Mouse (Mus musculus): ENCODE measurements at regions not wholly inside any gene's neighbourhood (a gene's known extent, or its start where the extent isn't known, plus 50 kb on each side); places are given as distances from the start of the nearest gene placed in this dataset.
"Not testable (repeated sequence)": the region's sequence is repeated elsewhere in the genome, so short reads cannot be mapped to it uniquely, and the experiment has no call there.

GRCm38 (mm10) chr14:110934816-110935215 lies 179.9 kb upstream of the Slitrk6 start:
- no peaks in the 10 kb centered on the region for H3K4me1 ChIP-seq (ENCODE audit: control insufficient read depth, insufficient read depth, low read length)
- no peak overlapping the region for H3K4me2 ChIP-seq (ENCODE audit: low read length)
- H3K4me3 ChIP-seq (replicated peaks; ENCODE audit: low read depth, low read length): no peak overlapping the region
- H3K27me3 ChIP-seq (ENCODE audit: control insufficient read depth, insufficient read depth, low read length): no peaks in the 10 kb centered on the region
- H3K36me3 ChIP-seq (ENCODE audit: control insufficient read depth, insufficient read depth, low read length): no peaks in the 10 kb centered on the region
- WGBS: 90% methylated on average over 3 of the region's 3 CpGs
- H3K27ac ChIP-seq (replicated peaks; ENCODE audit: low read depth, low read length): no peak overlapping the region
- DNase-seq (no peak), ATAC-seq (ENCODE audit: low FRiP score, low TSS enrichment) (no peak; the same call in 1 of the 2 replicates)
- no peak overlapping the region for H3K9ac ChIP-seq (replicated peaks; ENCODE audit: low read length)
- no peaks in the 10 kb centered on the region for H3K9me3 ChIP-seq (ENCODE audit: control insufficient read depth, low read length)

GRCm38 (mm10) chr14:110921989-110922388 lies 167.0 kb upstream of the Slitrk6 start:
- DNase-seq: no peak
- no peak overlapping the region for H3K4me3 ChIP-seq (replicated peaks; ENCODE audit: low read depth, low read length)

GRCm38 (mm10) chr14:110913341-110913740 lies 158.4 kb upstream of the Slitrk6 start:
- H3K9me3 ChIP-seq (ENCODE audit: control insufficient read depth, low read length): no peaks in the 10 kb centered on the region
- H3K27ac ChIP-seq (replicated peaks; ENCODE audit: low read depth, low read length): no peak overlapping the region
- no peak overlapping the region for H3K4me3 ChIP-seq (replicated peaks; ENCODE audit: low read depth, low read length)
- H3K27me3 ChIP-seq (ENCODE audit: control insufficient read depth, insufficient read depth, low read length): no peaks in the 10 kb centered on the region
- H3K4me1 ChIP-seq (ENCODE audit: control insufficient read depth, insufficient read depth, low read length): no peaks in the 10 kb centered on the region
- DNase-seq (no peak), ATAC-seq (ENCODE audit: low FRiP score, low TSS enrichment) (no peak)
- WGBS: 49% methylated on average over 2 of the region's 2 CpGs
- H3K9ac ChIP-seq (replicated peaks; ENCODE audit: low read length): no peak overlapping the region
- no peaks in the 10 kb centered on the region for H3K36me3 ChIP-seq (ENCODE audit: control insufficient read depth, insufficient read depth, low read length)
- H3K4me2 ChIP-seq (ENCODE audit: low read length): no peak overlapping the region

More at GRCm38 (mm10) chr14:110921989-110922388, 167.0 kb upstream of the Slitrk6 start:
- Histone ChIP-seq H3K4me1 (ENCODE audit: control insufficient read depth, insufficient read depth, low read length) (no peaks in the 10 kb centered on the region), H3K9ac (replicated peaks; ENCODE audit: low read length) (no peak overlapping the region), H3K27me3 (ENCODE audit: control insufficient read depth, insufficient read depth, low read length) (no peaks in the 10 kb centered on the region), H3K27ac (replicated peaks; ENCODE audit: low read depth, low read length) (no peak overlapping the region), H3K9me3 (ENCODE audit: control insufficient read depth, low read length) (no peaks in the 10 kb centered on the region), H3K36me3 (ENCODE audit: control insufficient read depth, insufficient read depth, low read length) (no peaks in the 10 kb centered on the region), H3K4me2 (ENCODE audit: low read length) (no peak overlapping the region)
- ATAC-seq (ENCODE audit: low FRiP score, low TSS enrichment): no peak

- Histone ChIP-seq H3K4me3 (replicated peaks; ENCODE audit: low read depth, low read length) (no peak overlapping the region), H3K9me3 (ENCODE audit: control insufficient read depth, low read length) (no peaks in the 10 kb centered on the region), H3K36me3 (ENCODE audit: control insufficient read depth, insufficient read depth, low read length) (no peaks in the 10 kb centered on the region), H3K9ac (replicated peaks; ENCODE audit: low read length) (no peak overlapping the region), H3K4me2 (ENCODE audit: low read length) (no peak overlapping the region), H3K27me3 (ENCODE audit: control insufficient read depth, insufficient read depth, low read length) (no peaks in the 10 kb centered on the region), H3K4me1 (ENCODE audit: control insufficient read depth, insufficient read depth, low read length) (no peaks in the 10 kb centered on the region), H3K27ac (replicated peaks; ENCODE audit: low read depth, low read length) (no peak overlapping the region)
- no peak for ATAC-seq (ENCODE audit: low FRiP score, low TSS enrichment)
- DNase-seq: no peak
- WGBS: 94% methylated on average over 1 of the region's 1 CpGs
Observed at GRCm38 (mm10) chr14:110892865-110893264, 137.9 kb upstream of the Slitrk6 start.

GRCm38 (mm10) chr14:110871339-110871738 lies 116.4 kb upstream of the Slitrk6 start:
- H3K9me3 ChIP-seq (ENCODE audit: control insufficient read depth, low read length): no peaks in the 10 kb centered on the region
- H3K4me3 ChIP-seq (replicated peaks; ENCODE audit: low read depth, low read length): no peak overlapping the region
- H3K36me3 ChIP-seq (ENCODE audit: control insufficient read depth, insufficient read depth, low read length): no peaks in the 10 kb centered on the region
- ATAC-seq (ENCODE audit: low FRiP score, low TSS enrichment): no peak
- no peak overlapping the region for H3K9ac ChIP-seq (replicated peaks; ENCODE audit: low read length)
- H3K4me2 ChIP-seq (ENCODE audit: low read length): no peak overlapping the region
- no peaks in the 10 kb centered on the region for H3K4me1 ChIP-seq (ENCODE audit: control insufficient read depth, insufficient read depth, low read length)
- H3K27me3 ChIP-seq (ENCODE audit: control insufficient read depth, insufficient read depth, low read length): no peaks in the 10 kb centered on the region
- H3K27ac ChIP-seq (replicated peaks; ENCODE audit: low read depth, low read length): no peak overlapping the region
- no peak for DNase-seq

GRCm38 (mm10) chr14:110824642-110825041 lies 69.7 kb upstream of the Slitrk6 start:
- DNase-seq: peak; percentile 72
- H3K9me3 ChIP-seq (ENCODE audit: control insufficient read depth, low read length): no peaks in the 10 kb centered on the region
- H3K9ac ChIP-seq (replicated peaks; ENCODE audit: low read length): no peak overlapping the region
- peak; percentile 53; the same call in 1 of the 2 replicates for ATAC-seq (ENCODE audit: low FRiP score, low TSS enrichment)
- no peak overlapping the region for H3K4me2 ChIP-seq (ENCODE audit: low read length)
- no peaks in the 10 kb centered on the region for H3K4me1 ChIP-seq (ENCODE audit: control insufficient read depth, insufficient read depth, low read length)
- H3K4me3 ChIP-seq (replicated peaks; ENCODE audit: low read depth, low read length): no peak overlapping the region
- no peak overlapping the region for H3K27ac ChIP-seq (replicated peaks; ENCODE audit: low read depth, low read length)
- no peaks in the 10 kb centered on the region for H3K36me3 ChIP-seq (ENCODE audit: control insufficient read depth, insufficient read depth, low read length)
- no peaks in the 10 kb centered on the region for H3K27me3 ChIP-seq (ENCODE audit: control insufficient read depth, insufficient read depth, low read length)

GRCm38 (mm10) chr14:110822174-110822573 lies 67.2 kb upstream of the Slitrk6 start:
- not testable (repeated sequence) for H3K9me3 ChIP-seq (ENCODE audit: control insufficient read depth, low read length); H3K4me3 ChIP-seq (replicated peaks; ENCODE audit: low read depth, low read length); H3K4me2 ChIP-seq (ENCODE audit: low read length); H3K4me1 ChIP-seq (ENCODE audit: control insufficient read depth, insufficient read depth, low read length); ATAC-seq (ENCODE audit: low FRiP score, low TSS enrichment); H3K9ac ChIP-seq (replicated peaks; ENCODE audit: low read length); H3K36me3 ChIP-seq (ENCODE audit: control insufficient read depth, insufficient read depth, low read length); H3K27me3 ChIP-seq (ENCODE audit: control insufficient read depth, insufficient read depth, low read length); H3K27ac ChIP-seq (replicated peaks; ENCODE audit: low read depth, low read length)
- peak; percentile 23 for DNase-seq
- 80% methylated on average over 3 of the region's 3 CpGs for WGBS
